Mouse (Mus musculus) right cerebral cortex, postnatal 36 days (tissue): ENCODE data around the gene C2cd4d.

Experiments
- DNase-seq, 2 experiments: peaks; one replicate each; pipeline ENCODE4 v3.0.0; 2022; ENCODE audit warnings: low spot score in 2 of 2, mixed read lengths in 1 of 2

C2cd4d gene

DNA sequence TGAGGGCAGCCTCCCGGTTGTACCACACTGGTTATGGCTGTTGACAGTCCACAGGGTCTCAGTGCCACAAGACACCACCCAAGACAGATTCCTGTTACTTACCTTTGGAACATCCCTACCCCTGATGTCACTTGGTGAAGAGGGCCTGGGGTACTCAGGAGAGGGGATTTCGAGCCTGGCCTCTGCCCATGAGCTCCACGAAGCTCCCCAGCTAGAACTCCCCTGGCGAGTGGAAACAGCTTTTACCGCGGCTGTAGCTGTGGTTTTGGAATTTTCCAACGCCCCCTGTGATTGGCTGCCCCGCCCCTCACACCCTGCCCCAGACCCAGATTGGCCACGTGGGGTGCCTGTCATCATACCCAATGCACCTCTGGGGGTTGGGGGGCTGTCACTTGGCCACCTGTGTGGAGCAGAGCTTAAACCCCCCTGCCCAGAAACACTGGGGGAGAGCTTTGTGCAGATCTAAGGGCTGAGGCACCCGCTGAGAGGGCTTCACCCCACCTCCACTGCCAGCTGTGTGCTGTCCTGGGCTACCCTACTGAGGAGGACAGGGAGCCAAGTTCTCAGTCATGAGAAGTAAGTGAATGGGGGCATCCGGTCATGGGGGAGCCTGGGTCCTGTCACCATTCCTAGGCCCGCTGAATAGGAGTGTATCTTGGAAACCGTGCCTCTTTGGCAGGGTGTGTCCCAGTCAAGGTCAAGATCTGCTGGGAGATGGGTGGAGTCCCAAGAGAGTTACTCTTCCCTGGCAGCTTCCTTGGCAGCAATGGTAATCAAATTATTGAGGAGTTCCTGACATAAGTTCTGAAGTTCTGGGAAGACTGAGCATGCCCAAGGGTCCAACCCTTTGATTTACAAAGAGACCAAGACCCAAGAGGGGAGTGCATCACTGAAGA is 15.0 kb downstream of the C2cd4d start:
- DNase-seq = no peak

DNA sequence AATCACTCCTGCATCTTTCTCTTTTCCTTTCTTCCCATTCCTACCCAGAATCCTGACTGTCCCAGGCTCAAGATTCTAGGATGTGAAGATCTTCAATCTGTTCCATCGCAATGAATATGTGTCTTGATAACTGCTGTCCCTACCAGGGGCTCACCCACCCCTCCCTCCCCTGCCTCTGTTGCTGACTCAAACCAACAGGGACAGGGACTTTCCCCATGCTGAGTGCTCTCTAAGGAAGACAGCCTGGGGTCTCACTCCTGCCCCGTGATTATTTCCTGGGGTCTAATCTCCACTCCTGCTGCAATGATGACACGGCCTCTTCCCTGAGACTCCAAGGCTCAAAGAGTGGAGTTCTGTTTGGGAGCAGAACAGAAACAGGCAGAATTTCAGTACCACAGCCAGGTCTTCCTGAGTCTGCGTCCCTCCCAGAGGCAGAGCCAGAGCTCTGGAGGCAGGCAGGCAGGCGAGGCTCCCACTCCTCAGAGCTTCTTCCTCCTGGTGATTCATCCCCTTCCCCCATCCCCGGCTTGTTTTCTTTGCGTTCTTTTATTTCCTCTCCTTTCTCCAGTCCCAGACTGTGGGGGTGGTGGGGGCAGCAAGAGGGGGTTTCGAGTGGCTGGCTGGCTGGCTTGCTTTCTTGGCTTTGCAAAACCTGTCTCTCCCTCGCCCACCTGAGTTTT is 17.7 kb downstream of the C2cd4d start:
- DNase-seq = no peak

DNA sequence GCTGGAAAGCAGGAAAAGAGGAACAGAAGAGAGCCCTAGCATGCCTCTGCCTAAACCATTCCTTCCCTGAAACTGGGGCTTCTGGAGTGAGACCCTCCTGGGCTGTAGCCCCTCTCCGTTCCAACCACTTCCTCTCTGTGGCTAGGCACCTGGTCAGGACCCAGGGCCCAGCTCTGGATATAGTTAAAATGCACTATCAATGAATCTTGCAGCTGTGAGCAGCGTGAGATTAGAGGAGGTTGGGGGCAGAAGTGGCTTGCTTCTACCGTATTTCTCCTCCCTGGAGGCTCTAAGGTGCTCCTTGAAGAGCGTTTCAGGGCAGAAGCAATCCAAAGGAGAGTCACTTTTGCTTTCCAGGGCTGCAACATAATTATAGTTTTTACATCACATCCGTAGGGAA is 20.1 kb downstream of the C2cd4d start:
- DNase-seq = no peak

DNA sequence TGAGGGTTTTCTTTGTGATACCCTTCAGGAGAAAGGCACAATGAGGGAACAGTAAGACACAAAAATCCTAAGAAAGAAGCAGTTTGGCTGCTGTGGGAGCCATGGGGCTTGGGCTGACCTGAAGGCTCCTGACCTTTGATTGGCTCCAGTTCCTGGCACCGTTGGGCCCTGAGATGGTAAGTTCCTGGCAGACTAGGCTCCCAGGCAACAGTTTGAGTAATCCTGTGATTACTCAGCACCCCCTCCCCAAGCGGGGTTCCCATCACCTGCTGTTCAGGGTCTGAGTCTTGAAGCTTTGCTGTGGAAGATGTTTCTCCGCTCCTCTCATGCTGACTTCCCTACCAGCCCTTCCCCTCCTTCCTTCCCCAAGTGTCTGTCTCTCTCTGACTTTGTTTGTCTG is 21.2 kb downstream of the C2cd4d start:
- no peak for DNase-seq

DNA sequence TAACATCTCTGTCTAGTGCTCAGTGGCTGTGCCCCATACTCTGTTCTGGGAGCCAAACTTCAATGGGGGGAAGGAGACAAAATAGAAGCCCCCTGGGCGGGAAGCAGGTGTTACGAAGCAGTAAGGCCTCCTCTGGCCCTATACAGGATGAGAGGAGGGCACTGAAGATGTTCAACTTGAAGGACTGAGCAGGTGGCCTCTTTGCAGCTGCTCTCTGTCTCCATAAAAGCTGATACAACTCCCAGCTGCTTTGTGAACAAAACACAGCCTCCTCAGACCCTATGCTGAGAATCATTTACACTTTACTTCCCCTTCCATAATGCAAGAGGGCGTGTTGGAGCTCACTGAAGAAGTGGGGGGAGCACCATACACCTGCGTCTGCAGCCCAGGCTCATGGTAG is 24.4 kb downstream of the C2cd4d start:
- no peak for DNase-seq

DNA sequence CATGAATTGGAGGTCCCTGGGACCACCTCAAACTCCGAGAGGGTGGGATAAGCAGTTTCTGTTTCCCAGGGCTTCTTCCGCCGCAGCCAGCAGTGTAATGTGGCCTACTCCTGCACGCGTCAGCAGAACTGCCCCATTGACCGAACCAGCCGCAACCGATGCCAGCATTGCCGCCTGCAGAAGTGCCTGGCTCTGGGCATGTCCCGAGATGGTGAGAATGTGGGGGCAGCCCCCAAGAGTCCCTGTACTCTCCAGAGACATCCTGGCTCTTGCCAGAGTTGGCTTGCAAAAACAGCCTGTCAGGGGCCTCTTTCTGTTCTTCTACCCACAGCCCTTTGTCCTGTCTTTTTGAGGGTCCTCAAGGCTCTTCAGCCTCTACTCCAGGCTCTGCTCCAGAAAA is 25.2 kb downstream of the C2cd4d start:
- no peak for DNase-seq

DNA sequence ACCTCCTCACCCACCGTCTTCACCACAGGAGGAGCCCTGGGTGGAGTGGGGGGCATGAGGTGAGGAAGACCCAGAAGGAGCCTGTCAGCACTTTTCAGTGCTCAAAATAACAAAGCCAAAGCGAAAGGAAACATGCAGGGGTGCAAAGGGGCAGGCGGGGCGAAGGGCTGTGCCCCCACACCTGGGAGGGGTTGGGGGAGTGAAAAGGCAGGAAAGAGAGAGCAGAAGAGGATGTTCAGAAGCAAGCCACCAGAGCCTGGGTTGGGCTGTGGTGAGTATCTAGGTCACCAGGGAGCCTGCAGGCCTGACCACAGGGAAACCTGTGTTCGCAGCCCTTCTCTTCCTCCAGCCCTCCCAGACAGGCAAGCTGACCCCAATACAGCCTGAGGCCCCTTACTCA is 25.8 kb downstream of the C2cd4d start:
- DNase-seq = no peak

DNA sequence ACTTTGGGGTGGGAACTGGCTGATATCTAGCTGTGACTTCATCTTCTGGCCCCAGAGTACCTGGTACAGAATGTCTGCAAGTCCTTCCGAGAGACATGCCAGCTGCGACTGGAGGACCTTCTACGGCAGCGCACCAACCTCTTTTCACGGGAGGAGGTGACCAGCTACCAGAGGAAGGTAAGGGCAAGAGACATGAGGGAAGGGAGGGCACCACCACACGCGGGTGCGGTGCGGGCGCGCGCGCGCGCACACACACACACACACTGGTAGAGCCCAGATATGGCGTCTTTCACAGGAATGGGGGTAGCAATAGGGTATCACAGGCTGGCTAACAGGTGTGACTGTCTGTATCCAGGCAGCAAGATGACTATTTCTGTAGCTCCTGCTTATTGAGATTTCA is 27.2 kb downstream of the C2cd4d start:
- no peak for DNase-seq

DNA sequence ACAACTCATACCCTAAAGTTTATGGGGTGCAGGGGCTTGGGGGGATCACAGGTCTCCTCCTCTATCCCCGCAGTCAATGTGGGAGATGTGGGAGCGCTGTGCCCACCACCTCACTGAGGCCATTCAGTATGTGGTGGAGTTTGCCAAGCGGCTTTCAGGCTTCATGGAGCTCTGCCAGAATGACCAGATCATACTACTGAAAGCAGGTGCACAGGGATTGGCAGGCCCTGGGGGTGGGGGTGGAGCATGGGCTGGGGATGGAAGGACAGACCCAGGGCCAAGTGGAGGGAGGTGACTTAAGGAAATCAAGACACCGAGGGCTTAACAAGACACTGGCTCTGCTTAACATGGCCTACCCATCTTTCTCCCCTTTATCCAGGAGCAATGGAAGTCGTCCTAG is 28.8 kb downstream of the C2cd4d start:
- no peak for DNase-seq

DNA sequence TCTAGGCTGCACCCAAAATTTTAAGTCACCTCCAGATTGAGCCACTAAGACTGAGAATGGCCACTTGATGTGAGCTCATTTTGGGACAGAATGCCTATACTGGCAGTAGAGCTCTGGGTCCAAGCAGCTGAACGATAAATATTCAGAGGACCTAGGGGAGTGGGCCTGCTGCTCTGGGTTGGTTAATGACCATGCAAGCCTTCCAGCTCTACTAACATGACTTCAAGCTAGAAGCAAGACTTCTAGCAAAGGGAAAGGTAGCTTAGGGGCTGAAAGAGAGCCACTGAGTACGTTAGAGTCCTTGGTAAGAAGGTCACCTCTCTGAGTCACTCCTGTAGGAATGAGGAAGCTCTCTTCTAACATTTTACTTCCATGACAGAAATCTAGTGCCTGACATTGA is 29.9 kb downstream of the C2cd4d start:
- DNase-seq = no peak

DNA sequence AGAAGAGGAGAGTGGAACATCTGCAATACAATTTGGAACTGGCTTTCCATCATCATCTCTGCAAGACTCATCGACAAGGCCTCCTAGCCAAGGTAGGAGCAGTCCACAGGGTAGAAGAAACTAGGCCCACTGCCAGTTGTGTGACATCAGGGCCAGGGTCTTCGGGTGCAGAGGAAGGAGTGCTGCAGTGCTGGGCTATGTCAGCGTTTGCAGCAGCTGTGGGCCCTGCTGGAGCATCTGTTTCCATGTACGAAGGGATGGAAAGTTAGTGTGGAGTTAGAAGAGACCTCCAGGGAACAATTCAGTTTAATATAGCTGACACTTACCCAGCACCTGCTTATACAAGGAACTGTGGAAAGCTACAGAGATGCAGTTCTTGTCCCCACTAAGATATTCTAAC is 30.8 kb downstream of the C2cd4d start:
- no peak for DNase-seq

DNA sequence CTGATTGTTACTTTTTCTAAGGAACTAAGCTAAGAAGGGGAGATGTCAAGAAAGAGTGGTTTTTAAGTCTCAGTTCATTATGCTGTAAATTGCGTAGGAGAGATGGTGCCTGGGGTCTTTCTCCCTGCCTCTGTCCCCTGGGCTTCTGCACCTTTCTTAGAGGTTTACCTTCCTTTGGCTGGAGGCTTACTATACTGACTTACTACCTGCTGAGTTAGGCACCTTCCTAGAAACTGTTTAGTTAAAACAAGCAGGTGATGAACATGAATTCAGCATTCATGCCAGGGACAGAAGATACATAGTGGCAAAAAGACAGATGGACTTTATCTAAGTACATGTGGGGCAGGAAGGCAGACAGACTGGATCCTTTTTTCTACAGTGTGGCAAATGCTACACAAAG is 34.1 kb downstream of the C2cd4d start:
- DNase-seq = no peak

DNA sequence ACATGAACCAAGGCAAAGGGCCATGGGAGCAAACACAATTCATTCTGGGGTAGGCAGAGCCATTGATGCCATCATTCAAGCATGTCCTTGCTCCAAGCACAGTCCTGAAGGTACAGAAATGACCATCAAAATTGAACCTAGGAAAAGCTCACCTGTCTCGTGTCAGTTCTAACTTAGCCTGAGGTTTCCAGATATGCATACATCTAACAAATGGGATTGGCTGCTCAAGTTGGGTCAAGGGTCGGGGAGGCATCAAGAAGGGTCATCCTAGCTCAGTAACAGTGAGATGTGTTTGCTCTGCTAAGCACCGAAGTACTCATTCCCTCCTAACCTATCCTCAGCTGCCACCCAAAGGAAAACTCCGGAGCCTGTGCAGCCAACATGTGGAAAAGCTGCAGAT is 34.6 kb downstream of the C2cd4d start:
- no peak for DNase-seq

DNA sequence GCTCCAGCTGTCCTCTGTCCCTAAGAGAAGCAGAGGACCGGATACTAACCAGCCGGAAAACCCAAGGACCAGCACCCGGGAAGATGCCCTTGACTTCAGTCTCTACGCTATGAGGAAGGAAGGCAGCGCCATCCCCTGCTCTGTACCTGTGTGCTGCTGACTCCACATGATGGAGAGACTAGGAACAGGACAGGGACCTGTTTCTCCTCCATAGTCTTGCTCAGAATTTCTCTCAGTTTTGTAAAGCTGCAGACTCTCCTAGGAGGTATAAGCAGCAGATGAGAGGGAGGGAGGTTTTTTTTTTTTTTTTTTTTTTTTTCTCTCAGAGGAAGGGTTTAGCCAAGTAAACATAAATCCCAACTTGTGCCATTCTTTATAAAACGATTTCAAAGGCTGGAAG is 36.0 kb downstream of the C2cd4d start, which contains the start of gene Lingo4:
Gene Lingo4 (plus strand): TSS at position 301 of the 400 bp plus-strand sequence.
- DNase-seq = no peak

DNA sequence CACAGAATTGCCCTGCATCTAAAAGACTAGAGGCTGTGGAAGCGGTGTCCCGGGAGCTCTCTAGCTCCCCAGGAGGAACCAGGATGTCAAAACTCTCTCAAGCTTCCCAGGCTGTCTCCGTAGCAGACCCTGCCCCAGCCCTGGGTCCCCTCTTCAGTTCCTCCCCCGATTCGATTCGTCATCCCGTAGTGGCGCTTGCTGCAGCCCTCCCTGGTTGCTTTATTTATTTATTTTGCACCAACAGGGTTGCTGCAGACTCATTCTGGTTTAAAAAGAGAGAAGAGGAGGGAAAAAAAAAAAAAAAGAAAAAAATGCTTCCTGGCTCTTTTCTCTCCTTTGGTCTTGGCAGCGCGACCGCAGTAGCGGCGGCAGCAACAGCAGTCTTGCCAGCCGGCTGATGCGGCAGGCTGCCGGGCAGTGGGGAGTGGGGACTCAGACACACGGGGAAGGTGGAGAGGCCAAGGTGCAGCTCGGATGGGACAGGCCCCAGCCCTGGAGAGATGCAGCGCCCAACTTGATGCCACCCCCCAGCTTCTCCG is 36.8 kb downstream of the C2cd4d start:
- no peak for DNase-seq

DNA sequence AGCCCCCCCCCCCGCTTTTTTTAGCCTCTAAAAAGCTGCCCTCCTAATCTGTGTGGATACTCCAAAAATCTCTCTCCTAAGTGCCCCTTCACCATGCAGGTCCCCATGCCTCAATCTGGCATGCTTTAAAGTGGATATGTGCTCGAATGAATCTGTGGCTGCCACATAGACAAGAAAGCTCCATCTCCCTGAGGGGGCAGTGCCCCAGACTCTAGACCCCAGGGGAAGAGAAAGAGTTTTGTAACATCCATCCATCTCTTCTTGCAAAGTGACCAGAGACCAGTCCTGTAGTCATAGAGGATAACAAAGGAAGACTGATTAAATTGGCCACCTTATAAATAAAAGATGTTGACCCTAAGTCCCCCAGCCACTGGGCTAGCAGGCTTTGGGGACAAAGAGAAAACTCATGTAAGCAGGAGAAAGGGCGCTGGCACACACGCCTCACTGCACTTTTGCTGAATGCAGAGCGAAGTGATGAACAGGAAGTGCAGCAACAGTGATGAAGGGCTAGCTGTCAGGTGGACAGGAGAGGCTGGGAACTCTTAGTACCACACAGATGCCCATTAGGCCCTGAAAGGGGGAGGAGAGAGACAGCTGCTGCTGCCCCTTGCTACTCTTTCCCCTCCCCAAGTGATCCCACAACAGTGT is 37.5 kb downstream of the C2cd4d start:
- DNase-seq = no peak

DNA sequence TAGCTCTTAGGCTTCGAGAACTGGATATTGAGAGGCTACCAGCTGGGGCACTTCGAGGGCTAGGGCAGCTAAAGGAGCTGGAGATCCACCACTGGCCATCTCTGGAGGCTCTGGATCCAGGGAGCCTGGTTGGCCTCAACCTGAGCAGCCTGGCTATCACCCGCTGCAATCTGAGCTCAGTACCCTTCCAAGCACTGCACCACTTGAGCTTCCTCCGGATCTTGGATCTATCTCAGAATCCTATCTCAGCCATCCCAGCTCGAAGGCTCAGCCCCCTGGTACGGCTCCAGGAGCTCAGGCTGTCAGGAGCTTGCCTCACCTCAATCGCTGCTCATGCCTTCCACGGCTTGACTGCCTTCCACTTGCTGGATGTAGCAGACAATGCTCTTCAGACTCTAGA is 40.2 kb downstream of the C2cd4d start:
- no peak for DNase-seq

DNA sequence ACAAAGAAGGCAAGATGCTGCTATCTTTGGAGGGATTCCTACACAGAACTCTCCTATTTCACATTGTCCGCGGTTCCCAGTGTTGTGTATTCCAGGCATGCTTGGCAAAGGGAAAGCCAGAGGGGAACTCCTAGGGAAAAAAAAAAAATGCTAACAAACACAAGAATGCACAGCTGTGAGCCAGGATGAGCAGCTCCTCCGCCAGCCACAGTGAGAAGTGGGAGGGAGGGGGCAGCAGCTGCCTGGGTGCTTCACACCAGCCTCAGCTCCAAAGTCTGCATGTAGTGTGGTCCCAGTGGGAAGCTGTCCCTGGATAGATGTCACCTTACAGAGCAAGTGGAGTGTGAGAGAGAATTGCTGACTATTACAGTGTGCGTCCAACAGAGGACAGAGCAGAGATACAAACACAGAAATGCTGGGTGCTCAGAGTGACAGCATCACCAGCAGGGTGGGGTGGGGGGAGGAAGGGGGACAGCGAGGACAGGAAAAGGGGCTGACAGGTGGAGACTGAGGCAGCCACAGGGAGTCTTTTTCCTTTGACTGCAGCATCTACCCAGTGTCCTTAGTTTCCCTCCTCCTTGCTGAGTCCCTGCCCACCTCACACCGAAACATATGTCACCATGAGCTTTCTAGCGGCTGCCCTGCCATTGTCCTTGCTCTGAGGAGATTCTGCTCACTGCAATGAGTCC is 42.3 kb downstream of the C2cd4d start:
- peak; percentile 57 to 73 for DNase-seq

DNA sequence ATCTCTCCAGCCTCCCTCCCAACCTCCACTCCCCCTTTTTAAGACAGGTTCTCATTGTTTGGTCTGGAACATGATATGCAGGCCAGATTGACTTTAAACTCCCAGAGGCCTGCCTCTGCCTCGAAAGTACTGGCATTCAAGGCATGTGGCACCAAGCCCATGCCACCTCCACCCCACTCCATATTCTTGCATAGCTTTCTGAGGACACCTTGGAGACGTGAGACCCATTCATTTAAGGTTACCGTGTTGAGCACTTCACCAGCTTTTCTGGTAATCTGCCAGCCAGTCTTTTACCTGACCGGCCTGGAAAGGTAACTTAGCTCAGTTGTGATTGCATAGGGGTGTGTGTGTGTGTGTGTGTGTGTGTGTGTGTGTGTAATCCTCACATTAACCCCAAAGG is 43.3 kb downstream of the C2cd4d start:
- no peak for DNase-seq

DNA sequence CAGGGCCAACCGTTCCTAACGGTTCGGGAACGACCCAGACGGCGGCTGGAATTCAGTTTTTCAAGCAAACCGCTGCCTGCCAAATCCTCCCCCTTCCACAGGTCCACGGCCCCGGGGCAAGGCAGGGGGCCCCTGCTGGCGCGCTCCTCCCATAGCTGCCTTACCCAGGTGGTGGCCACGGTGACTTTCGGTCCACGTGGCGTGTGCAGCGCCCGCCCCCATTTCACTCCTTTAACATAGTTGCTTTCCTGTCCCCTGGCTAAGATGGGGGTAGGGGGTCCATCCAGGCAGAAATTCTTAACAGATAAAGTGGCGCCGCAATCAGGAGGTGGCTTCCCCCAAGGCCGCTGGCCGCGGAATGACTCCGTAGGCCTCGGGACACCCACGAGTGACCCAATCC is 50.3 kb downstream of the C2cd4d start:
- DNase-seq = no peak

DNA sequence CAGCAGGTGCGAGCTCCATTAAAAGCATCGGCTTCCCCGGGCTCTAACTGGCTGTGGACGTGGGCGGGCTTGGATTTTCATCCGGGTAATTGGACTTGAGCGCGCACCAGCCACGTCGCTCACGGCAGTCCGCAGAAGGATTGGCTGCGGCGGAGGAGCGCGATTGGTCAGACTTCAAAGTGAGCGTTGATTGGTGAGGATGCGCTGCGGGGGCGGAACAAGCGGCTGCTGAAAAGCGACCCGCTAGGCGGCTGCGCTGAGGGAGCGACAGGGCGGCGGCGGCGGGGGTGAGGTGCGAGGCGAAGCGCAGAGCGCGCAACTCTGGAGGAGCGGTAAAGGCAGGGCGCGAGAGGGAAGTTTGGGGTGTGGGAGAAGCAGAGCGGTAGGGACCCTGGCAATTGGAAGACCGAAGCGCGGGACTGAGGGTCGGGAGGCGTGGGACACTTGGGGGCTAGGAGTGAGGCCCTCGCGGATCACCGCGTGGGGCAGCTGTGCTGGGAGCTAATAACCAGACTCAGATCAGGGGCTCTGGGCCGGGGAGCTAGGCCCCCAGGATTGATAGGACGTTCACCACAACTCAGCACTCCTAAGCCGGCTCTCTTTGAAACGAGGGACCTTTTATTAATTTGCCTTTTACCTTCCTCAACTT is 50.9 kb downstream of the C2cd4d start, which contains the start of gene Tdrkh:
Gene Tdrkh (plus strand): TSS at position 243 of the 649 bp plus-strand sequence.
- peak; percentile 98 to 99 for DNase-seq
